Mouse (Mus musculus) telencephalon, adult 2 months (tissue): Measurements from ENCODE around the gene Stxbp4.
A peak's percentile ranks its signal among the peaks of the same experiment; 100 is the strongest.

Experiments
- DNase-seq: peaks from one replicate; pipeline ENCODE4 v3.0.0-alpha.2; 2011; ENCODE audit warnings: low read depth, low spot score

Gene Stxbp4

GRCm38 (mm10) chr11:90650231-90650885 is 12.5 kb upstream of the Stxbp4 start:
- no peak for DNase-seq

- no peak for DNase-seq
Observed at GRCm38 (mm10) chr11:90649777-90650176, 11.9 kb upstream of the Stxbp4 start.

GRCm38 (mm10) chr11:90638312-90638830 is 487 bp upstream of the Stxbp4 start:
- DNase-seq: no peak

GRCm38 (mm10) chr11:90634661-90635060 is 3.2 kb downstream of the Stxbp4 start:
- DNase-seq: no peak

- DNase-seq: no peak
Observed at GRCm38 (mm10) chr11:90632480-90632879, 5.4 kb downstream of the Stxbp4 start.

- no peak for DNase-seq
Observed at GRCm38 (mm10) chr11:90627751-90628150, 10.1 kb downstream of the Stxbp4 start.

GRCm38 (mm10) chr11:90625174-90625573 is 12.7 kb downstream of the Stxbp4 start:
- DNase-seq: no peak

- peak; percentile 47 for DNase-seq
Observed at GRCm38 (mm10) chr11:90623477-90623876, 14.4 kb downstream of the Stxbp4 start.

- no peak for DNase-seq
Observed at GRCm38 (mm10) chr11:90622500-90622899, 15.4 kb downstream of the Stxbp4 start.

- DNase-seq: no peak
Observed at GRCm38 (mm10) chr11:90622044-90622443, 15.8 kb downstream of the Stxbp4 start.

- no peak for DNase-seq
Observed at GRCm38 (mm10) chr11:90616431-90616830, 21.5 kb downstream of the Stxbp4 start.

GRCm38 (mm10) chr11:90614743-90615142 is 23.1 kb downstream of the Stxbp4 start:
- DNase-seq: no peak

- DNase-seq: no peak
Observed at GRCm38 (mm10) chr11:90612118-90612517, 25.8 kb downstream of the Stxbp4 start.

GRCm38 (mm10) chr11:90603066-90603465 is 34.8 kb downstream of the Stxbp4 start:
- no peak for DNase-seq

GRCm38 (mm10) chr11:90595826-90596225 is 42.1 kb downstream of the Stxbp4 start:
- no peak for DNase-seq

GRCm38 (mm10) chr11:90590996-90591395 is 46.9 kb downstream of the Stxbp4 start:
- no peak for DNase-seq

GRCm38 (mm10) chr11:90586203-90586602 is 51.7 kb downstream of the Stxbp4 start:
- DNase-seq: no peak

GRCm38 (mm10) chr11:90585754-90586153 is 52.1 kb downstream of the Stxbp4 start:
- DNase-seq: no peak

GRCm38 (mm10) chr11:90577057-90577780 is 60.7 kb downstream of the Stxbp4 start:
- DNase-seq: no peak

GRCm38 (mm10) chr11:90576282-90576972 is 61.5 kb downstream of the Stxbp4 start:
- no peak for DNase-seq

- DNase-seq: no peak
Observed at GRCm38 (mm10) chr11:90575491-90576048, 62.3 kb downstream of the Stxbp4 start.

- no peak for DNase-seq
Observed at GRCm38 (mm10) chr11:90570646-90571259, 67.1 kb downstream of the Stxbp4 start.
